Mouse (Mus musculus): ENCODE measurements at regions not wholly inside any gene's neighbourhood (a gene's known extent, or its start where the extent isn't known, plus 50 kb on each side); places are given as distances from the start of the nearest gene placed in this dataset.

- Histone ChIP-seq H3K9ac (no peak overlapping the region), H3K36me3 (ENCODE audit: insufficient read depth) (no peaks in the 10 kb centered on the region), H3K27ac (ENCODE audit: low read depth, low read length) (no peak overlapping the region), H3K27me3 (ENCODE audit: insufficient read depth, low read length) (no peaks in the 10 kb centered on the region), H3K4me1 (ENCODE audit: insufficient read depth) (no peaks in the 10 kb centered on the region), H3K9me3 (ENCODE audit: low read length) (no peaks in the 10 kb centered on the region), H3K4me3 (ENCODE audit: low read depth, low read length) (no peak overlapping the region), H3K4me2 (ENCODE audit: low read depth) (no peak overlapping the region)
- no peak for TF ChIP-seq CTCF (IDR thresholded peaks at IDR 0.05; ENCODE audit: low read depth)
- DNase-seq (no peak), ATAC-seq (no peak)
- WGBS = 87% methylated on average over 7 of the region's 7 CpGs
Measured at GRCm38 (mm10) chr8:92302694-92303093, 54.7 kb upstream of the Irx5 start.

- Histone ChIP-seq H3K4me1 (ENCODE audit: insufficient read depth) (no peaks in the 10 kb centered on the region), H3K27me3 (ENCODE audit: insufficient read depth, low read length) (no peaks in the 10 kb centered on the region), H3K9me3 (ENCODE audit: low read length) (no peaks in the 10 kb centered on the region), H3K27ac (ENCODE audit: low read depth, low read length) (no peak overlapping the region), H3K9ac (no peak overlapping the region), H3K4me2 (ENCODE audit: low read depth) (no peak overlapping the region), H3K36me3 (ENCODE audit: insufficient read depth) (no peaks in the 10 kb centered on the region), H3K4me3 (ENCODE audit: low read depth, low read length) (no peak overlapping the region)
- 93% methylated on average over 3 of the region's 3 CpGs for WGBS
- TF ChIP-seq CTCF (IDR thresholded peaks at IDR 0.05; ENCODE audit: low read depth) = no peak
- DNase-seq (no peak), ATAC-seq (no peak)
Measured at GRCm38 (mm10) chr8:92301029-92301428, 56.4 kb upstream of the Irx5 start.

- no peak for TF ChIP-seq CTCF (IDR thresholded peaks at IDR 0.05; ENCODE audit: low read depth)
- WGBS = 74% methylated on average over 26 of the region's 26 CpGs
- Histone ChIP-seq H3K36me3 (ENCODE audit: insufficient read depth) (no peaks in the 10 kb centered on the region), H3K27ac (ENCODE audit: low read depth, low read length) (no peak overlapping the region), H3K9me3 (ENCODE audit: low read length) (no peaks in the 10 kb centered on the region), H3K4me1 (ENCODE audit: insufficient read depth) (no peaks in the 10 kb centered on the region), H3K4me3 (ENCODE audit: low read depth, low read length) (no peak overlapping the region), H3K9ac (no peak overlapping the region), H3K4me2 (ENCODE audit: low read depth) (no peak overlapping the region), H3K27me3 (ENCODE audit: insufficient read depth, low read length) (no peaks in the 10 kb centered on the region)
- ATAC-seq = no peak
- DNase-seq = no peak
Measured at GRCm38 (mm10) chr8:92286841-92287811, 70.3 kb upstream of the Irx5 start.

- Histone ChIP-seq H3K27ac (ENCODE audit: low read depth, low read length) (no peak overlapping the region), H3K4me1 (ENCODE audit: insufficient read depth) (no peaks in the 10 kb centered on the region), H3K4me3 (ENCODE audit: low read depth, low read length) (no peak overlapping the region), H3K36me3 (ENCODE audit: insufficient read depth) (no peaks in the 10 kb centered on the region), H3K9me3 (ENCODE audit: low read length) (no peaks in the 10 kb centered on the region), H3K9ac (no peak overlapping the region), H3K4me2 (ENCODE audit: low read depth) (no peak overlapping the region), H3K27me3 (ENCODE audit: insufficient read depth, low read length) (no peaks in the 10 kb centered on the region)
- ATAC-seq (no peak), DNase-seq (no peak)
- TF ChIP-seq CTCF (IDR thresholded peaks at IDR 0.05; ENCODE audit: low read depth) = no peak
- 91% methylated on average over 5 of the region's 5 CpGs for WGBS
Measured at GRCm38 (mm10) chr8:92275755-92276154, 81.7 kb upstream of the Irx5 start.

GRCm38 (mm10) chr8:92272726-92273125 lies 84.7 kb upstream of the Irx5 start:
- H3K4me1 ChIP-seq (ENCODE audit: insufficient read depth) = no peaks in the 10 kb centered on the region
- H3K36me3 ChIP-seq (ENCODE audit: insufficient read depth) = no peaks in the 10 kb centered on the region
- no peak for TF ChIP-seq CTCF (IDR thresholded peaks at IDR 0.05; ENCODE audit: low read depth)
- DNase-seq (no peak), ATAC-seq (no peak)
- H3K4me2 ChIP-seq (ENCODE audit: low read depth) = no peak overlapping the region
- no peak overlapping the region for H3K9ac ChIP-seq
- H3K27ac ChIP-seq (ENCODE audit: low read depth, low read length) = no peak overlapping the region
- WGBS = 98% methylated on average over 1 of the region's 1 CpGs
- no peaks in the 10 kb centered on the region for H3K27me3 ChIP-seq (ENCODE audit: insufficient read depth, low read length)
- H3K4me3 ChIP-seq (ENCODE audit: low read depth, low read length) = no peak overlapping the region
- H3K9me3 ChIP-seq (ENCODE audit: low read length) = 0 out of 2 replicates have a peak, but pooled peaks cover 6% of the 10 kb centered on the region

- no peaks in the 10 kb centered on the region for H3K36me3 ChIP-seq (ENCODE audit: insufficient read depth)
- no peak overlapping the region for H3K4me3 ChIP-seq (ENCODE audit: low read depth, low read length)
- ATAC-seq = no peak
- no peak for DNase-seq
- H3K9me3 ChIP-seq (ENCODE audit: low read length) = 0 out of 2 replicates have a peak, but pooled peaks cover 6% of the 10 kb centered on the region
- H3K27me3 ChIP-seq (ENCODE audit: insufficient read depth, low read length) = no peaks in the 10 kb centered on the region
- no peaks in the 10 kb centered on the region for H3K4me1 ChIP-seq (ENCODE audit: insufficient read depth)
- TF ChIP-seq CTCF (IDR thresholded peaks at IDR 0.05; ENCODE audit: low read depth) = no peak
- no peak overlapping the region for H3K4me2 ChIP-seq (ENCODE audit: low read depth)
- no peak overlapping the region for H3K27ac ChIP-seq (ENCODE audit: low read depth, low read length)
- WGBS = 77% methylated on average over 5 of the region's 5 CpGs
- H3K9ac ChIP-seq = no peak overlapping the region
Measured at GRCm38 (mm10) chr8:92272073-92272472, 85.4 kb upstream of the Irx5 start.

- no peak for TF ChIP-seq CTCF (IDR thresholded peaks at IDR 0.05; ENCODE audit: low read depth)
- ATAC-seq (no peak), DNase-seq (no peak)
- H3K36me3 ChIP-seq (ENCODE audit: insufficient read depth) = no peaks in the 10 kb centered on the region
- H3K27me3 ChIP-seq (ENCODE audit: insufficient read depth, low read length) = no peaks in the 10 kb centered on the region
- no peak overlapping the region for H3K4me2 ChIP-seq (ENCODE audit: low read depth)
- 0 out of 2 replicates have a peak, but pooled peaks cover 6% of the 10 kb centered on the region for H3K9me3 ChIP-seq (ENCODE audit: low read length)
- no peak overlapping the region for H3K27ac ChIP-seq (ENCODE audit: low read depth, low read length)
- no peak overlapping the region for H3K4me3 ChIP-seq (ENCODE audit: low read depth, low read length)
- H3K9ac ChIP-seq = no peak overlapping the region
- H3K4me1 ChIP-seq (ENCODE audit: insufficient read depth) = no peaks in the 10 kb centered on the region
Measured at GRCm38 (mm10) chr8:92270636-92271035, 86.8 kb upstream of the Irx5 start.
